Mouse (Mus musculus) liver, adult 2 months (tissue): ENCODE data around the gene Pdcd4. TPM values are rescaled to one million over a fixed set of nuclear protein-coding genes. Genes with fewer than 3 reads are reported as not detected.

Source experiments
- DNase-seq: peaks from one replicate; pipeline ENCODE4 v3.0.0-alpha.2; 2011; ENCODE audit warnings: low read depth, low spot score; ENCODE audit errors: extremely low read depth
- H3K27ac ChIP-seq: fragments of 200-500 bp; replicated peaks from 2 replicates; pipeline ENCODE4 v1.5.1; 2012; ENCODE audit warnings: low read depth, mild to moderate bottlenecking, control low read depth, inconsistent platforms, low read length; ENCODE audit not compliant: insufficient read depth
- H3K27me3 ChIP-seq: fragments of 200-500 bp; 2 replicates; pipeline ENCODE4 v1.6.1; 2012; ENCODE audit warnings: mild to moderate bottlenecking, moderate library complexity, low read length, inconsistent platforms; ENCODE audit not compliant: control insufficient read depth, insufficient read depth
- H3K36me3 ChIP-seq: fragments of 200-500 bp; 2 replicates; pipeline ENCODE4 v1.6.1; 2012; ENCODE audit warnings: low read length, inconsistent platforms; ENCODE audit not compliant: control insufficient read depth, insufficient read depth
- H3K4me1 ChIP-seq: fragments of 200-500 bp; 2 replicates; pipeline ENCODE4 v1.6.1; 2011; ENCODE audit warnings: low read length; ENCODE audit not compliant: control insufficient read depth, insufficient read depth
- H3K4me3 ChIP-seq: fragments of 200-500 bp; 2 replicates; pipeline ENCODE4 v1.5.1; 2011; ENCODE audit warnings: low read depth, mild to moderate bottlenecking, control low read depth, low read length, moderate library complexity; ENCODE audit not compliant: insufficient read depth
- H3K79me2 ChIP-seq: fragments of 200-500 bp; 2 replicates; pipeline ENCODE4 v1.6.1; 2012; ENCODE audit warnings: inconsistent platforms, mild to moderate bottlenecking, low read length, moderate library complexity; ENCODE audit not compliant: control insufficient read depth, insufficient read depth
- H3K9ac ChIP-seq: fragments of 200-500 bp; 2 replicates; pipeline ENCODE4 v1.6.1; 2012; ENCODE audit warnings: low read depth, mild to moderate bottlenecking, control low read depth, inconsistent platforms, low read length
- CTCF ChIP-seq: fragments of 200-500 bp; IDR thresholded peaks from 2 replicates; pipeline ENCODE4 v1.5.1; 2011; ENCODE audit warnings: low read depth, low read length, control low read depth
- POLR2A ChIP-seq: fragments of 200-500 bp; IDR thresholded peaks from 2 replicates; pipeline ENCODE4 v1.6.1; 2011; ENCODE audit warnings: low read length, control low read depth; ENCODE audit not compliant: insufficient read depth; ENCODE audit errors: extremely low read depth
- WGBS: fragments of 180-500 bp; shearing (Covaris S2); methylation state at CpG from one replicate; pipeline ENCODE4 v1.1.7; 2018; 5-methylcytosine and 5-hydroxymethylcytosine counted together
- polyA plus RNA-seq: library from polyadenylated mRNA; depleted of rRNA; stranded (reverse); fragments of >200 nt; gene quantifications from 2 replicates; pipeline ENCODE4 v1.2.3, GENCODE M21; 2012
- total RNA-seq: library from RNA; depleted of rRNA; stranded (reverse); fragments of >200 nt; gene quantifications from 2 replicates; pipeline ENCODE4 v1.2.3, GENCODE M21; 2014

The Pdcd4 gene
- total and polyA plus RNA-seq, 2 experiments, result 17.8 to 92.5 TPM

DNA sequence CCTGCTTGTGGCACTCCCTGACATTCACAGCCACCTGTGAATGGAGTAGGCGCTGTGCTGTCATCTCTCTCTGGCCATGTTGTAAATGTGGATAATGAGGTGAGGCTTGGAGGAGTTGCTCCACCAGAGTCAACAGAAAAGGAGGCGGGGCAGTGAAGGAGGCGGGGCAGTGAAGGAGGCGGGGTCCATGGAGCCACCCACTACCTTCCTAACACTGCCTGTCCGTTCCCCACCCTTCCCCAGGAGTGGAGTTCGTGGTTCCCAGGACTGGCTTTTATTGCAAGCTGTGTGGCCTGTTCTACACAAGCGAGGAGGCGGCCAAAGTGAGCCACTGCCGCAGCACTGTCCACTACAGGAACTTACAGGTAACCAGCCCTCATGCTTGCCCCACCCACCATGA lies 32.9 kb upstream of the Pdcd4 start:
- no peak for TF ChIP-seq POLR2A
- TF ChIP-seq CTCF, result no peak
- Histone ChIP-seq H3K79me2 (no peaks in the 10 kb centered on the region), H3K4me1 (no peaks in the 10 kb centered on the region), H3K9ac (no peak overlapping the region), H3K36me3 (no peaks in the 10 kb centered on the region), H3K27me3 (no peaks in the 10 kb centered on the region), H3K4me3 (no peak overlapping the region), H3K27ac (no peak overlapping the region)
- WGBS, result 43% methylated on average over 9 of the region's 9 CpGs
- DNase-seq, result no peak

- H3K4me1 ChIP-seq, result no peaks in the 10 kb centered on the region
- 89% methylated on average over 7 of the region's 7 CpGs for WGBS
- H3K9ac ChIP-seq, result no peak overlapping the region
- no peaks in the 10 kb centered on the region for H3K27me3 ChIP-seq
- no peak for DNase-seq
- no peak for TF ChIP-seq POLR2A
- TF ChIP-seq CTCF, result no peak
- no peak overlapping the region for H3K4me3 ChIP-seq
- no peaks in the 10 kb centered on the region for H3K36me3 ChIP-seq
- H3K27ac ChIP-seq, result no peak overlapping the region
- H3K79me2 ChIP-seq, result no peaks in the 10 kb centered on the region
Observed at GRCm38 (mm10) chr19:53859593-53859992, 32.4 kb upstream of the Pdcd4 start.

- WGBS, result 94% methylated on average over 7 of the region's 7 CpGs
- no peaks in the 10 kb centered on the region for H3K27me3 ChIP-seq
- no peaks in the 10 kb centered on the region for H3K36me3 ChIP-seq
- no peak for DNase-seq
- H3K4me1 ChIP-seq, result no peaks in the 10 kb centered on the region
- H3K9ac ChIP-seq, result no peak overlapping the region
- no peak for TF ChIP-seq CTCF
- TF ChIP-seq POLR2A, result no peak
- no peak overlapping the region for H3K27ac ChIP-seq
- H3K4me3 ChIP-seq, result no peak overlapping the region
- no peaks in the 10 kb centered on the region for H3K79me2 ChIP-seq
Observed at GRCm38 (mm10) chr19:53861346-53861745, 30.7 kb upstream of the Pdcd4 start.

- no peaks in the 10 kb centered on the region for H3K4me1 ChIP-seq
- no peaks in the 10 kb centered on the region for H3K27me3 ChIP-seq
- no peaks in the 10 kb centered on the region for H3K79me2 ChIP-seq
- H3K9ac ChIP-seq, result no peak overlapping the region
- TF ChIP-seq POLR2A (no peak), CTCF (no peak)
- no peak overlapping the region for H3K4me3 ChIP-seq
- no peaks in the 10 kb centered on the region for H3K36me3 ChIP-seq
- H3K27ac ChIP-seq, result no peak overlapping the region
- 88% methylated on average over 8 of the region's 8 CpGs for WGBS
- no peak for DNase-seq
Observed at GRCm38 (mm10) chr19:53862573-53863246, 29.3 kb upstream of the Pdcd4 start.

- Histone ChIP-seq H3K4me1 (no peaks in the 10 kb centered on the region), H3K27me3 (no peaks in the 10 kb centered on the region), H3K36me3 (no peaks in the 10 kb centered on the region), H3K79me2 (no peaks in the 10 kb centered on the region), H3K4me3 (no peak overlapping the region), H3K27ac (no peak overlapping the region), H3K9ac (no peak overlapping the region)
- no peak for TF ChIP-seq CTCF
- no peak for TF ChIP-seq POLR2A
- no peak for DNase-seq
Observed at GRCm38 (mm10) chr19:53867238-53867637, 24.8 kb upstream of the Pdcd4 start.

DNA sequence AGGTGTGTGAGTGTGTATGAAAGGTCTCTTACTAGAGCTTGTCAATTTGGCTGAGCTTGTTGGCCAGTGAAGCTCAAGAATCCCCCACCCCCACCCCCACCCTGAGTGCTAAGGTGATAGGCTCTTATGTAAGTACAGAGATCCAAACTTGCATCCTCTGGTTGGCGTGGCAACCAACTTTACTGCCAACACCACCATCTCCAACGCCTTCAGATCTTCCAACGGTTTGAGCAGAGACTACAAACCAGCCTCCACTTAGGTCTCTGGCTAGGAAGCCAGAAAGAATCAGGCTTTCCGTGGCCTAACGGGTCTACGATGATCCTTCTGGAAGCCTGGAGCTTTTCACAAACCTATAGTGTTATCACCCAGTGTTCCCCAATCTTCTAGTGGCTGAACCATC lies 23.9 kb upstream of the Pdcd4 start:
- 87% methylated on average over 6 of the region's 6 CpGs for WGBS

More for the DNA sequence above, 23.9 kb upstream of the Pdcd4 start:
- DNase-seq, result no peak
- Histone ChIP-seq H3K4me1 (no peaks in the 10 kb centered on the region; the same call in 1 of the 2 replicates), H3K36me3 (no peaks in the 10 kb centered on the region), H3K4me3 (no peak overlapping the region), H3K27me3 (no peaks in the 10 kb centered on the region), H3K27ac (no peak overlapping the region), H3K9ac (no peak overlapping the region), H3K79me2 (no peaks in the 10 kb centered on the region)
- TF ChIP-seq POLR2A (no peak), CTCF (no peak)
